Mouse (Mus musculus): ENCODE results near the gene B9d2.

Gene B9d2

DNA sequence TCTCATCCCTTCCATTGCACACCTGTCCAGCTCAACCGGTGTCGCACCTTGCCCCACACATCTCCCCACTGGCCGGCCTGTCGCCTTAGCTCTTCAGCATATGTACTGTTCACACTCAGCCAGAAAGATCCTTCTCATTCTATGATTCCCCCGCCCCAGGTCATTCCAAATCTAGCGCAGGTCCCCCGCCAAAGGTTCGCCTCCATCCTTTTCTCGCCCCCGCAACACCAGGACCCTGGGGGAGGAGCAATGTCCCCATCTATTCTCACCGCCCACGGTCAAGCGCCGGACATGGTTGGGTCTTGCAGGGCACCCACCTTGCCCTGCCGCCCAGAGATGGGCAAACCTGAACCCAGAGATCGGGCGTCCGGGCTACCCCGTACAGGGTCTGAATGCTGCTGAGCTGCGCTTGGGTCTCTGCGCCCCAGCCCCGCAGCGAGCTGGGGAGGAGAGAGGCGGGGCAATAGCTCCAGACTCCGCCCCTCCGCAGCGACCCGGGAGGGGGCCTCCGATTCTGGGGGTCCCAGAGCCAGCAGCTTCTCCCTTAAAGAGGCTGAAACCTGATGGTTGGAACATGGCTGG is 5.8 kb upstream of the B9d2 start, which contains the start of gene Tmem91:
Gene Tmem91 (minus strand): TSS at position 448 of the 582 bp plus-strand sequence.
- no peak for DNase-seq

DNA sequence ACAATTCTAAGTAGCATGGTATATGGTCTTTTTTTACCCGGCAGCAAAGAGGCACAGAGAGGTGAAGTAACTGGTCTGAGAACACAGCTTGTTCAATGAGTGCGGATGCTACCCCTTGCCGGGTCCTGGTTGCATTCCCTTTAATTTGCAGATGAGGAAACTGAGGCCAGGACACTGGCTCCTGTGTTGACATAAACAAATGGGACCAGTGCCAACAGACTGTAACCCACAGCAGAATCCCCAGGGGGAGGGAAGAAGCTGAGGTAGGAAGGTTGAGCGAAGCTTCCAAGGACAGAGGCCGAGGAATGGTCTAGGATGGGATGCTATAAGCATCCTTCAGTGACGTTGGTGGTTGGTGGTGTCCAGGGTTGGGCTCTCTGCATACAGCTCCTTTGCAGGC is 5.2 kb upstream of the B9d2 start:
- no peak for DNase-seq

DNA sequence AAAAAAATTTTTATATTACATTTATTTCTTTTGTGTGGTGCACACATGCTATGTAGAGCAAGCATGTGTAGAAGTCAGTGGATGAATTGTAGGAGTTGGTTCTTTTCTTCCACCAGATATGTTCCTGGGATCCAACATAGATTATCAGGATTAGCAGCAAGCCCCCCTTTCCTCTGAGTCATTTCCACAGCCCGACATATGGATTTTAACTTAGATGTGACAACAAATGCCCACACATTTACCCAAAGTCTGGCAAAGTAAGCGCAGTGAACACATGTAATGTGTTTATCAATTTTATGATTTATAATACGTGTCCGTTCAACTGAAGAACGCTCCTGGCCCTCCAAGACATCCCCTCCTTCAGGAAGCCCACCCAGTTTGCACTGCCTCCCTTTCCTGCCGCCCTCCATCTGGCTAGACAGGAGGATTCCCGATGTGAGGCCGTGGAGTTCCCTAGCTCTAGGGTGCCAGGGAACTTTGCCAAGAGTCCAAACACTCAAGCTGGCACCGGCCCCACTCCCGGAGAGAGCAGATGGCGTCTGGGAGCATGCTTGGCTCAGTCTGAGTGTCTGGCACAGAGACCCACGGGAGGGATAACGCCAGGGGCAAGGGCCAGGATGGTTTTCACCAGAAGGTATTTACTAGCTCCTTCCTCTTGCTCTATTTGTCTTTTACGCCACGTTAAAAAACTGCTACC is 4.3 kb upstream of the B9d2 start:
- no peak for DNase-seq

DNA sequence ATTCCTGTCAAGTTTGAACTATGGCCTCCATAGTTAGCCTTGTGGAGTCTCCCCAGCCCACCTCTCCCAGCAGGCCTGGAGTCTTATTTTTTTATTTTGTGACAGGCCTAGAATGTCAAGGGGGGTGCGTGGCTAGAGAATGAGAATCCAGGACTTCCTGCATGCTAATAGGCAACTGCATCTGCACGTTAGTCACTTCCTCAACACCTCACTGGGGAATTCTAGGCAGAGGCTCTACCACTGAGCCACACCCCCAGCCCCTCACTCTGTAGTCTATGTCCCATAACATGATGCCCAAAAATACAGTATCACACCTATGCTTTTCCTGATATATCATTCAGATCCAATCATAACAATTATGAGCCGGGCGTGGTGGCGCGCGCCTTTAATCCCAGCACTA is 3.6 kb upstream of the B9d2 start:
- no peak for DNase-seq

DNA sequence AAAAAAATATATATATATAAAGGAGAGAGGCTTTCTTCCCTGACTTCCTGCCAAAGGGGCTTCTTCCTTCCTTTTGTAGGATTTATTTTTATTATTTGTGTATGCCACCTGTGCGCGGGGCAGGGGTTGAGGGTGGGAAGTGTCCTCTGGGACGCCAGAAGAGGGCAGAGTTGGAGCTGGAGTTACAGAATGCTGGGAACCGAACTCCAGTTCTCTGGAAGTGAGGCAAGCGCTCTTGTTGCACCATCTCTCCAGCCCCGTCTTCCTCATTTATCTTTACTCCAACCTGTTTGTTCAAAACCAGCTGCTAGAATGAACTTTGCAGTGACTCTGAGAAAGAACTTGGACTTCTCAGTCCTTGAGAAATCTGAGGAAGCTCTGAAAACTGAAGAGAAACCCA is 609 bp upstream of the B9d2 start:
- DNase-seq = no peak

DNA sequence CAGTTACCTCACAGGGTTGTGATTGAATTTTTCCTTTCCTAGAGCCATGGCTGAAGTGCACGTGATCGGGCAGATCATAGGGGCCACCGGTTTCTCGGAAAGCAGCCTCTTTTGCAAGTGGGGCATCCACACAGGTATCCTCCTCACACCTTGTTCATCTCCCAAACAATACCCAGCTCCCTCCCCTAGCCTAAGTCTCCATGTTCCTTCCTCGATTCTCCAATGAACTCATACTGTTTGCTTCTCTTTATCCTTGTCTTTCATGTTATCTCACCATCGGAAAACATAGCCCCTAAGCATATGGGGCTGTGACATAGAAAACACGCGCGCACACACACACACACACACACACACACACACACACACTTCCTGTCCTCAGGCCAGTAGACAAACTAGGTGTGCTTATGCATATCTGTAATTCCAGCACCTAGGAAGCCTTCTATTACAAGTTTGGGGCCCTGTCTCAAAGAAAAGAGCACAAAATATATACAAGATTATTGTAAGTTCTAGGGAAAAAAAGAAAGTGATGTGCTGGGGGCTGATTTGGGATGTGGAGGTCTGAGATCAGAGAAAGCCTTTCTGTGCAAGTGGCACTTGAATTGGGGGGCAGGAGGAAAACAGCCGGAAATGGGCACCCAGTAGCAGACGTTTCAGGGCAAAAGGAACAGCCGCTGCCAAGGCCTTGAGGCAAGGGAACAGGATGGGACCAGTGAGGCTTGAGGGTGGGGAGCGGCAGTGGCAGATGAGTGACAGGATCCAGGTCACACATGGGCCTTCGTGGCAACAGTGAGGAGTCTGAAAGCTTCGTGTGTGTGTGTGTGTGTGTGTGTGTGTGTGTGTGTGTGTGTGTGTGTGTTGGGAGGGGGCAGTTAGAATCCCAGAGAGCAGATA is 1.0 kb downstream of the B9d2 start:
- DNase-seq = peak; percentile 25 to 30

DNA sequence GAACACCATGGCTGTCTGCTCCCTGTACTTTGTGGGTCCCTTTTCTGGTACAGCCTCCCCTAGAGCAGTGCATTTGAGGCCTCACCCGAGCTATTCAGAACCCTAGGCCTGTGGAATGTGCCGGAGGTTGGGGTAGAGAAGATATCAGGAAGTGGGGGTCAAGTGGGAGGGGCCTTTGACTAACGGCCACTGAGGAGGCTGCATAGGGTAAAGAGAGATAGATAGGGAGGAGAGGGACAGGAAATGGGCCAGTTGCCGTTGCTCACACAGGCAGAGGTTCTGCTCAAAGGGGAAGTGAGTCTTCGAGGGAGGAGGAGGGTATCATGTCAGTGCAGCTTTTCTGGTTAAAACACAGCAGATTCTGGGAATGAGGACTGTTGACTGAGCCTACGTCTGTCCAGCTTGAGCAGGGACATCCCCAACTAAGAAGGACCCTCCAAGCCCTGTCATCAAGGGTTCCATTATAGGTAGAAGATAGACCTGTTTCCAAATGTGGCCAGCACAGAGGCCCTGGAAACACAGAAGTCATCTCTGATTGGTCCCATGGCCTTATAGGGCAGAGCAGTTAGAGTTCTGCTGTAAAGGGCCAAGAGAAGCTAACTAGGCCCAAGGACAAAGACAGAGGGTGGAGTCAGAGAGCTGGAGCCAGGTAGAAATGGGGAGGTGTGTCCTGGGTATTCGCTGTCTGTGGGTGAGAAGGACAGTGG is 3.0 kb downstream of the B9d2 start:
- DNase-seq = peak; percentile 60 to 65

DNA sequence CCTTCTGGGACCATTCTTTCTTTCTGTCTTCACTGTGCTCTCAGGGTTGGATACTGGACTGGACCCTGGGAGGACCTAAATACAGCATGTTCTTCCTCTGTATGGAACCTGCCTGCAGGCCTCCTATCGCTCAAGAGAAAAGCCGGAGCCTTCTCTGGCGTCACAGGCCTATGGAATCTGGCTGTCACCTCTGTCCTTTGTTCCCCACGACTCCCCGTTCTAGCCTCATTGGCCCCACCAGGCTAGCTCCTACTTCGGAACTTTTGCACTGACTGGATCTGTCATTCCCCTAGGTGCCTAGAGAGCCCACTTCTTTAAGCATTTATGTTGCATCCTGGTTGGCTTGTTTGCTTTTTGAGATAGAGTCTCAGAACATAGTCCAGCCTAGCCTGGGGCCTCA is 4.1 kb downstream of the B9d2 start:
- no peak for DNase-seq

DNA sequence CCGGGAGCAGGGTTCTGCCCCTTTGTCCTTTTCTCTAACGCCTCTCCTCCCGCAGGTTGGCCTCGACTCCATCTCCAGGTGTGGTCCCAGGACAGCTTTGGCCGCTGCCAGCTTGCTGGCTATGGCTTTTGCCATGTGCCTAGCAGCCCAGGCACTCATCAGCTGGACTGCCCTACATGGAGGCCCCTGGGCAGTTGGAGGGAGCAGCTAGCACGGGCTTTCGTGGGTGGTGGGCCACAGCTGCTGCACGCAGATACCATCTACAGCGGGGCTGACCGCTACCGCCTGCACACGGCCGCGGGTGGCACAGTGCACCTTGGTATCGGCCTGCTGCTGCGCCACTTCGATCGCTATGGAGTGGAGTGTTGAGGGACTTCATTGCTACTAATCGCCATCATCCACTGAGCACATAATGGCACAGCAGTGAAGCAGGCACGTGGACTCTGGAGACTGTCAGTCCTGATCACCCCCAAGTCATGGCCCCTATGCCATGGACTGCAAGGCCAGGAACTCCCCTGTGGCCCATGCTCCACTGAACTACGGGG is 5.4 kb downstream of the B9d2 start:
- DNase-seq = no peak

DNA sequence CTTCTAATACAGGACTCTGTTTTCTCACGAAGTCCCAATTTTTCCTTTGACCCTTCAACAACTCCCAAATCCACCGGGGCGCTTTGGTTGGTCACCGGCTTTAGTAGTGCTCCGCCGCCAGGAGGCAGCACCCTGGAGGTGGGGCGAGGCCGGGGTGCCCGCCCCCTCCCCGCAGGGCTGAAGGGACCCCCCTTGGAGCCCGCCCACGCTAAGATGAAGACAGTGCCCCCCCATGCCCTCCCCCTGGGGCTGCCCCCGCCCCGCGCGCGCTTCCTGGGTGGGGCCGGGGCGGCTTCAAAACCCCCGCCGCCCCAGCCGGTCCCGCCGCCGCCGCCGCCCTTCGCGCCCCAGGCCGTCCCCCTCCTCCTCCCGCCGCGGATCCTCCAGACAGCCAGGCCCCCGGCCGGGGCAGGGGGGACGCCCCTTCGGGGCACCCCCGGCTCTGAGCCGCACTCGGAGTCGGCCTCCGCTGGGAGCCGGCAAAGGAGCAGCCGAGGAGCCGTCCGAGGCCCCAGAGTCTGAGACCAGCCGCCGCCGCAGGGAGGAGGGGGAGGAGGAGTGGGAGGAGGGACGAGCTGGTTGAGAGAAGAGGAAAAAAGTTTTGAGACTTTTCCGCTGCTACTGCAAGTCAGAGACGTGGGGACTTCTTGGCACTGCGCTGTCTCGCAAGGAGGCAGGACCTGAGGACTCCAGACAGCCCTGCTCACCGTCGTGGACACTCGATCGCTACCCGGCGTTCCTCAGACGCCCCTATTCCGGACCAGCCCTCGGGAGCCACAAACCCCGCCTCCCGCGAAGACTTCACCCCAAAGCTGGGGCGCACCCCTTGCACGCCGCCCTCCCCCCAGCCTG is 6.3 kb downstream of the B9d2 start, which contains the start of gene Tgfb1:
Gene Tgfb1 (plus strand): TSS at position 323 of the 852 bp plus-strand sequence.
- peak; percentile 88 for DNase-seq

DNA sequence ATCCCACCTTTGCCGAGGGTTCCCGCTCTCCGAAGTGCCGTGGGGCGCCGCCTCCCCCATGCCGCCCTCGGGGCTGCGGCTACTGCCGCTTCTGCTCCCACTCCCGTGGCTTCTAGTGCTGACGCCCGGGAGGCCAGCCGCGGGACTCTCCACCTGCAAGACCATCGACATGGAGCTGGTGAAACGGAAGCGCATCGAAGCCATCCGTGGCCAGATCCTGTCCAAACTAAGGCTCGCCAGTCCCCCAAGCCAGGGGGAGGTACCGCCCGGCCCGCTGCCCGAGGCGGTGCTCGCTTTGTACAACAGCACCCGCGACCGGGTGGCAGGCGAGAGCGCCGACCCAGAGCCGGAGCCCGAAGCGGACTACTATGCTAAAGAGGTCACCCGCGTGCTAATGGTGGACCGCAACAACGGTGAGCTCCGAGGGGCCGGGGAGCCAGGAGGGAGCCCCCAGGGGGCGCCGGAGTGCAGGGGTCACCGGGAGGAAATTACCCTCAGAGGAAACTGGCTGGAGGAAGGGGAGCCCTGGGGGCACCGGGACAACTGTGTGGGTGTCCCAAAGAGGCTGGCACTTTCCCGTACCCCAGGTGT is 7.3 kb downstream of the B9d2 start:
- peak; percentile 74 to 86 for DNase-seq

DNA sequence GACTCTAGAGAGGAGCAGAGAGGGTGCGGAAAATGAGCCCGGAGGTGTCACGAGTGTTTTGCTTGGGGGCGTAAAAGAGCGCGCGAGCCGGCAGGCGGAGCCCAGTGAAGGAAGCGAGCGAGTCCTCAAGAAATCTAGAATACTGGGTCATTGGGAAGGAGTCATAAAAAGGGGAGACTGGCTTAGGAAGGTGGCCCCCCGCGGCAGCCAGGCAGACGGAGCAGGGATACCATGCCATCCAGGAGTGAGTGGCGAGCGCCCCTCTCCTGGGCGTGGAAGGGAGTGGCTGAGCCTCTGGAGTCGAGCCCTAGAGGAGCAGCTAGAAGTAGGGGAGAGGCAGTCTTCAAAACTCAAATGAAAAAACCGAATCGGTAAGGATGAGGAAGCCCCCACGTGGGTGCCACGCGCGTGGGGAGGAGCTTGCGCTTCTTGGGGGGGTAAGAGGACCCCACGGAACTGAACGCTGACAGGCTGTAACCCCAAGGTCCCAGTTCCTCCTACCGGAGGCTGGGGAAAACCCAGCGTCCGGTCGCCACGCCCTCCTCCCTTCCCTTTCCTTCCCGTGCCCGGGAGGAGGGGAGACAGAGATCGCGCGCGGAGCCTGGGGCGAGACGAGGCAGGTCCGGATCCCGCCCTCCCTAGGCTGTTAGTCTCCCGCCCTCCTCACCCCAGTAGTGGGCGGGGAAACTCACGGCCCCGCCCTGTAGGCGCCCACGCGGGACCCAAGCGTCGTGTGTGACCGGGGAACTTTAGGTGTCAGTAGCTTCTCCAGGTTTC is 8.4 kb downstream of the B9d2 start:
- DNase-seq = peak; percentile 82 to 83

DNA sequence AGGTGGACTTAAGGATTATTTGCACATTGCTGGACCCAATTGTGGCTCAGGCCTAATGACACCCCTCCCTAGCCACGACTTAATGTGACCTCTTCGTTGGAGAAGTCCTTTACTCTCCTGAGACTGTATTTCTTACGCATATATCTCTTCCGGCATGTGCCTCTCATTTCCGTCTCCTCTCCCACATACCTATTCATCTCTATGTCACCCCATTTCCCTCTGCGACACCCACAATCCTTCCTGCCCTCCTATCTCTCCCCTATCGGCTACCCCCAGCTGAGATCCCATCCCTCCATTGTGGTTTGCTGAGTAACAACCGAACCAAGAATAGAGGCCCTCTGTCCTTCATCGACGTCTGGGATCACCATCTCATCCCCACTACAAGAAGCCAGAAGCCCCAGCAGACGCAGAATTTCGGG is 9.0 kb downstream of the B9d2 start:
- DNase-seq = no peak

DNA sequence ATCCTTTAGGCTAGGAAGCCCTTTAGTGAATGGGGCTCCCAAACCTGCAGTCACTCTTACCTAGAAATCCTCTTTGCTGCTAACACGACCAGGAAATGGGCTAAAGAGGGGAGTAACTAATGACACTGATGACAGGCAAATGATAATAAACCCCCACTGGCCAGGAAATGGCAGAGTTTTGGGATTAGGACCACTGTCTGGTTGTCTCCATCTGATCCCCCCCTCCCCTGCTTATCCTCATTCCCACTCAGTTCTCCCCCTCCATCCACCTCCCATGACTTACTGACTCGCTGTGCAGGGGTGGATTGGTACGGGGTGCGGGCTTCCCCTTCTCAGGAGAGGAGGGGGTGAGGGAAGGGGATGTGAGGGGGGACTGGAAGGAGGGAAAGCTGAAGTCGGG is 9.5 kb downstream of the B9d2 start:
- DNase-seq = no peak

DNA sequence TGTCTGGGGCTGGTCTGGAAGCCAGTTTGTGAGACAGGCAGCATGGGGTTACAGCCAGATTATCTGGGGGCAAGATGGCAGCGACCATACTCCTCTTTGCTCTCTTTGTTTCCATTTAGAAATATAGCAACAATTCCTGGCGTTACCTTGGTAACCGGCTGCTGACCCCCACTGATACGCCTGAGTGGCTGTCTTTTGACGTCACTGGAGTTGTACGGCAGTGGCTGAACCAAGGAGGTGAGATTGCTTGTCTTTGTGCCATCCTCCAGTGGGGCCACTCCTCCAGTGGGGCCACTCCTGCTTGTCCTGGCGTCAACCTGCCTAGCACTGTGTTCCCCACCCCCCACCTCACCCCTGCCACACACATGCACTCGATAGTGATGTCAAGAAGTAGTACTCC is 13.5 kb downstream of the B9d2 start:
- DNase-seq = no peak

DNA sequence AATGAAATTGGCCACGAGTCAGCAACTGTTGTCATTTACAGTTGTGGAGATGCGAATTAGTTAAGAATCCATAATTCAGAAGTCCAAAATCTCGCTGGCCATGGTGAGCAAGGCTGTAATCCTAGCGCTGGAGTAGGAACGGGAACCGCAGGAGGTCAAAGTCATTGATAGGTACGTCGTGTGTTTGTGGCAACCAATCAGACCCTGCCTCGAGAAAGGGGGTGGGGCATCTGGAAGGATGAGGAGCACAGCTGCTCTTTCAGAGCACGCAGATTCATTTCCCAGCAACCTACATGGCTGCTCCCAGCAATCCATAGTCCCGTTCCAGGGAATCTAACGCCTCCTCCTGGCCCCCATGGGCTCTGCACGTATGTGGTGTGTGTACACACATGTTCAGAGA is 19.3 kb downstream of the B9d2 start:
- DNase-seq = no peak

DNA sequence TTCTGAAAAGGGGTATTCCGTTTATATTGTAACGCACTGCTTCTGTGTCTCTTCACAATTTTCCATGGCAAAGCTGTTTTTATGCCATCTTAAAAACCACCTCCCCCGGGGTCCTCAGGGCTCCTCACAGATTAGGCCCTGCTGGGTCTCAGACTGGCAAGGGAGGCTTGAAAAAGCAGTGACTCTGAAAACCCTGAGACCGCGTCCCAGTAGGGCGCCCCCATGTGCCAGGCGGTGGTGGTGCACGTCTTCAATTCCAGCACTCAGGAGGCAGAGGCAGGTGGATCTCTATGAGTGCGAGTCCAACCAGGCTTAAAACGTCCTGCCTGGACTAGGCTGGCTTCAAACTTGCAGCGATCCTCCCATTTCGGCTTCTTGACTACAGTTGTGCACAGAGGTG is 20.2 kb downstream of the B9d2 start:
- peak in 1 of 2 experiments; percentile 38 for DNase-seq

DNA sequence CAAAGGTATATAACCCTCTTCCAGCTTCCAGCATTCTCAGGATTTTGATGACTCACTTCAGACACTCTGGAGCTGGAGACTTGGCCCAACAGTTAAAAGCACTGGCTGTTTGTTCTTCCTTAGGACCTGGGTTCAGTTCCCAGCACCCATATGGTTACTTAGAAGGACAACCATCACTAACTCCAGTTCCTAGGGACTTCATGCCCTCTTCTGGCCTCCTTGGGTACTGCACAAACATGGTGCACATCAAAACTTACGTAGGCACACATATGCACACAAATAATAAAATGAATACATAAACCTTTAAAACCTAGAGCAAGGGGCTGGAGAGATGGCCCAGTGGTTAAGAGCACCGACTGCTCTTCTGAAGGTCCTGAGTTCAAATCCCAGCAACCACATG is 21.8 kb downstream of the B9d2 start:
- no peak for DNase-seq

DNA sequence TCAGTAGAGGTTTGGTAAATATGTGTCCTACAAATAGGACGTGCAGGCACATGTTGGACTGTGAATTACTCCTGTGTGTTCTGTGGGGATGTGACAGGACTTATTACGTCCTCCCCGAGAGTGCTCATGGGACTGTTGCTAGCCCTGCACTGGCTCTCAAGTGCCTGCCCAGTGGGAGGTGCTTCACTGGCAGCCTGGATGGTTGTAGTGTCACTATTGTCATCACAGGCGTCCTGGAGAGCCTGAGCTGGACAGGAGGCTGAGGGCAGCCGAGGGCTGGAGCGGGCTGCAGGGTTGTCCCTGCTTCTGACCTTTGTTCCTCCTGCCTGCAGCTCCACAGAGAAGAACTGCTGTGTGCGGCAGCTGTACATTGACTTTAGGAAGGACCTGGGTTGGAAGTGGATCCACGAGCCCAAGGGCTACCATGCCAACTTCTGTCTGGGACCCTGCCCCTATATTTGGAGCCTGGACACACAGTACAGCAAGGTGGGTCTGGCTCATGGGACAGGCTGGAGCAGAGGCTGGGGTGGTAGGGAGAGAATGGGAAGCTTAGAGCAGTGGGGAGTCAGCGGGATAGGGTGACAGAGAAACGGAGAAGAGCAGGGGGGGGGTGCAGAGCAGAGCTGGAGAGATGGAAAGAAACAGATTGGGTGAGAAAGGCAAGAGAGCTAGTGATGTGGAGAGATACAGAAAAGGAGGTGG is 23.4 kb downstream of the B9d2 start:
- peak in 1 of 2 experiments; percentile 6 for DNase-seq

Measured in spleen, adult 18-20 months (tissue).